Mouse (Mus musculus): ENCODE results near the gene Mllt1. TPM values are rescaled to one million over a fixed set of nuclear protein-coding genes. Genes with fewer than 3 reads are reported as not detected.
"Not testable (repeated sequence)": the region's sequence is repeated elsewhere in the genome, so short reads cannot be mapped to it uniquely, and the experiment has no call there.

The Mllt1 gene
- total RNA-seq, 1 experiment from 2014 or later: 13.8 TPM

DNA sequence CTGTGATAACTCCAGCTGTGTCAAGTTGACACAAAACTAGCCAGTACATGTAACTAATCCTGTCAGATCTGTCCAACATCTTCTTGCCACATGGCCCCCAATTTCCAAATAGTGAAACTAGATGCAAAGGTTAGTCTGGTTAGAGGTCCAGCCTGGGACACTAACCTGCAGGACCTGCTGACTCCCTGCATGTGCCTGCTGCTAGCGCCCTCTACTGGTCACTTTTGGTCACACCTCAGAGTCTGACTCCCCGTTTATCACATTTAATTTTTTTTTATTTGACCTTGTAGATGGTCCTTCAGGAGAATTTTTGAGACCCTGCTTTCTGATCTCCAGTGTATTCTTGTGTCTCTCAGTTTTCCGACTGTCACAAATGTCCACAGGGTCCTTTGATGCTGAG is 15.7 kb upstream of the Mllt1 start:
- peak; percentile 73; the same call in 1 of the 2 replicates for ATAC-seq (ENCODE audit: extremely low read depth, insufficient number of reproducible peaks, low FRiP score, poor library complexity, severe bottlenecking)

DNA sequence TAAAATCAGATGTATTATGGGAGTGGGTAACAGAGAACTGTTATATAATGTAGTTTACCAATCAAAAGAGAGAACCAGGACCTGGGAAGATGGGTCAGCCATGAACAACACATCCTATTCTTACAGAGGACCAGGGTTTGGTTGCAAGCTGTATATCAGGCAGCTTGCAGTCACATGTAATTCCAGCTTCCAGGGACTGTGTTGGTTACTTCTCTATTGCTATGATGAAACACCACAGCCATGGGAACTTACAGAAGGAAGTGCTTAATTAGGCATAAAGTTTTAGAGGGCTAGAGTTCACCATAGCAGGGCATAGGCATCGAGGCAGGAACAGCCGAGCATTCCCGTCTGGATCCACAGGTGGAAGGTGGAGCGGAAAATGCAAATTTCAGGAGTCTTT is 3.5 kb upstream of the Mllt1 start:
- no peak for ATAC-seq (ENCODE audit: extremely low read depth, insufficient number of reproducible peaks, low FRiP score, poor library complexity, severe bottlenecking)

DNA sequence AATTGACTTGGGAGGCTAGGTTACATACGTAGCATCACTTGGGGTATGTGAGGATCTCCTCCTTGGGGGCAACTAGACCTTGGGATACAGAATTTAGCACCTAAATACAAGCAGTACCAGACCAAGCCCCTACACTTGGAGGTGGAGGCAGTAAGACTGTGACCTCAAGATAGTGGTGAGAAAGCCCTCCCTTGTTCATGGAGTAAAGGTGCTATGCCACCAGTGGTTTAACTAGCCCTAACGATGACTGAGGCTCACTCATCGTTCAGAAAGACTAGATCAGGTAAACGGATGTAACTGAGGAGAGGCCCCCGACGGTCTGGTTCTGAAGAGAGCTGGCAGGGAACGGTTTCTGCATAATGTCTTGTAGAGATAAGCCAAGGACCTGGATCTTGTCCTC is 1.5 kb upstream of the Mllt1 start:
- no peak for ATAC-seq (ENCODE audit: extremely low read depth, insufficient number of reproducible peaks, low FRiP score, poor library complexity, severe bottlenecking)

DNA sequence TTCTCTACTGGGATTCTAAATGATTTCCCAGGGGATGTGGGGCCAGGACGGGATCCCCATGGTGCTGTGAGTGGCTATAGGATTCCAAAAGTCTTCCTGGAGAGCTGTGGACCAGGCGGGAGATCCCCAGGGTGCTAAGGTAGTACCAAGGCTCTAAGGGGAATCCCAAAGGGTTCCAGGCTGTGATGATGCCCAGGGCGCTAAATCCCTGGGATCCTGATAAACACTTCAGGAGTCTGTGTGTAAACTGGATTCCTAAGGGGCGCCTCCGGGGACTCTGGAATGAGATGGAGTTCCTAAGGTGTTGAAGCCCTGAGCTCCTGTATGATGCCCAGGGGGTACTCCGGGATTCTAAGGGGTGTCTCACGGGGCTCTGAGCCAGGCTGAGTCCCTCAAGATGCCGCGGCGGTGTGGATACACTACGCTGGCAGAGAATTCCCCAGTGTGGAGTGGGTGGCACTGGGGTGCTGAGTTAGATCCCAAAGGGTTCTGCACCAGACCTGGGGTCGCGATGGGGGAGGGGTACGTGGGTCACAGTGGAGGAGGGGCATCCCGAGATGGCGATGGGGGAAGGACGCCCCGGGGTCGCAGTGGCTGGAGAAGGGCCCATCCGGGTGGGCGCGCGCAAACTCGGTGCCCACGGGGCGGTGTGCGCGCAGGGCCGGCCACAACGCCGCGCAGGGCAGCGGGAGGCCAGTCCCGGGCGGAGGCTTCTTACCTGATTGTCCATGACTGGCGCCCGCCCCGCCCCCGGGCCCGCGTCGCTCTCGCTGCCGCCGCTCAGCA is 477 bp downstream of the Mllt1 start:
- no peak for ATAC-seq (ENCODE audit: extremely low read depth, insufficient number of reproducible peaks, low FRiP score, poor library complexity, severe bottlenecking)

DNA sequence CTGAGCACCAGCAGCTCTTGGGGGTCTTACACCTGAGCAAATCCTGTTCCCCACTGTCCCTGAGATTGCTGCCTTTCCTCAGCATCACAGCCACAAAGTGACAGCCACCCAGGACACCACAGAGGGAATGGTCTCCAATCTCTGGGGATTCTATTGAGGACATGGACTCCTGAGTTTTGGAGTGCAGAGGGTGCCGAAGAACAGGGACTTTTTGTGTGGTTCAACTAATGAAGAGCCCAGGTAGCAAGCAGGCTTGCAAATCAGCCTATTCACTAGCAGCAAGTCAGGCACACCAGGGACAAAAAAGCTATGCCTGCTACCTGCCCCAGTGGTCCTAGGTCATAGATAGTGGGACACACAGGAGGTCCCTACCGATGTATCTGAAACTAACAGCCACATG is 1.8 kb downstream of the Mllt1 start:
- no peak for ATAC-seq (ENCODE audit: extremely low read depth, insufficient number of reproducible peaks, low FRiP score, poor library complexity, severe bottlenecking)

DNA sequence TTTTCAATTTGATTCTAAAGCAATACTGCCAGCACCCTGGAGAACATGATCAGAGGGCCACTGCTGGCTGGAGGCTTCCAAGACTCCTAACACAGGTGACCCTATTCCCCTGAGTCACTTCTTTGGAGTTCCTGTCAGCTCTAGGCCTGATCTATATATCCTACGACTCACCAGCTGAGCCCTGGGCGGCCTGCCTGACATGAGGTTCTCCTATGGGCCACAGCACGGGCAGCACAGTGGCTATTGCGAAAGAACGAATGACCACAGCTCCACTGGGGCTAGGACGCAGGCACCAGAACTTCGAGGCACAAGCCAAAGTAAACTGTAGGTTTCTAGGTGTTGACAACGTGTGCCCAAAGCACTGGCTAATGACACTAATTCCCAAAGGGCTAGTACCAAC is 5.2 kb downstream of the Mllt1 start:
- peak; percentile 24; the same call in 1 of the 2 replicates for ATAC-seq (ENCODE audit: extremely low read depth, insufficient number of reproducible peaks, low FRiP score, poor library complexity, severe bottlenecking)

DNA sequence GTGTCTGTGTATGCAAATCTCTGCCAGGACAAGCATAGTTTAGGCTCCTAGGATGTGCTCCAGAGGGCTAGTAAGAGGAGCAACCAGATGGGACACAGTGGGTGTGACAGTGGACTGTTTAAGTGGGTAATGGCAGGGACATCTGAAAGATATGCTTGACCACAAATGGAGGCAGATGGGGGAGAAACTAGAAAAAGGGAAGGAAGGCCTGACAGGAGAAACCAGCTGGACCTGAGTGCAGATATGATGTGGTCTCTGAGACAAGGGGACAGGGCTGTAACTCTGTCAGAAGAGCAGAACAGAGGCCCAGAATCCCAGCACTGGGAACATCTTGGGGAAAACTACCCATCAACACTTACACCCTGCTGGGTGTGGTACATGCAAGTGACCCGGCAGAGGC is 5.7 kb downstream of the Mllt1 start:
- ATAC-seq (ENCODE audit: extremely low read depth, insufficient number of reproducible peaks, low FRiP score, poor library complexity, severe bottlenecking): no peak

DNA sequence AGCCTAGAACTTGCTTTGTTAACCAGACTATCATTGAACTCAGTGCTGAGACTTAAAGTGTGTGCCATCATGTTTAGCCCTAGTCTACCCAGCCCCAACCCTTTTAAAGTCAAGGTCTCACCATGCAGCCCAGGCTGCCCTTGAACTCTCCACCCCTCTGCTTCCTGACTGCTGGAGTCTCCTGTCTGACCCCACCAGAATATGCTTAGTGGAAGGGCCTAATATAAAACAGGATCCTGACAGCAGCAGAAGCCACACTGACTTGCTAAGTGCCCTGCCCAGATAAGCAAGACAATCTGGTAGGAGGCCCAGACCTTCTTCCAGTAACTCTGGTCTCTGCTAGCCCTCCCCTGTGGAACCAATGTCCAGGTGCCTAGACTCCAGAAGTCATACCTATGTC is 6.1 kb downstream of the Mllt1 start:
- ATAC-seq (ENCODE audit: extremely low read depth, insufficient number of reproducible peaks, low FRiP score, poor library complexity, severe bottlenecking): no peak

DNA sequence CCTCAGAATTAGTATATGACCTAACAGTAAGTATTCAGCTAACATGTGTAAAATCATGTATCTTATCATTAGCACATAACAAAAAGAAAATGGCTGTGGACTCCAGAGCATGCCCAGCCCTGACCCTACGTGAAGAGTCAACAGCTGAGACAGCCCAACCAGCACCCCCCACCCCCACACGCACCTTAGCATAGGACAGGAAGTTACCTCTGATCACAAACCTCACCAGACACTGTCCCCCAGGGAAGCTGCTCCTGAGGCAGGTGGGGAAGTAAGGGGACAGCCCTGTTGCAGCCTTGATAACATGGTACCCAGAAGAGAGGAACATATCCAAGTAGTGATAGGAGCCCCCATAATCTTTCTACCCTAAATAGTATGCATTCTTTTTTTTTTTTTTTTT is 9.2 kb downstream of the Mllt1 start:
- no peak for ATAC-seq (ENCODE audit: extremely low read depth, insufficient number of reproducible peaks, low FRiP score, poor library complexity, severe bottlenecking)

DNA sequence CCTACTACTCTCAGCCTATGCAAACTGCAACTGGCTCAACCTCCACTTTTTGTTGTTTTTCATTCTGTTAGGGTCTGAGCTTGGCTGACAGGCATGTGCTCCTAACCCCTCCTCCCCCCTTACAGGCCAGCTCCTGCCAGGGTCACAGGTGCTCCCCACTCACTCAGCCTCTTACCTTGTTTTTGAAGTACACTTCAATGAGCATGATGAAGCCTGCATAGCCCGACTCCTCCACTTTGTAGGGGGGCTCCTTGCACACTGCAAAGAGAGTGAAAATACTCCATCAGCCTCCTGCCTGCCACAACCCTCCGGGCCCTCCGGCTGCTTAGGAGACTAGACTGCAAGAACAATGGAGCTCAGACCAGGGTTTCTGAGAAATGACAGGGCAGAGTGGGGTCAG is 15.5 kb downstream of the Mllt1 start:
- ATAC-seq (ENCODE audit: extremely low read depth, insufficient number of reproducible peaks, low FRiP score, poor library complexity, severe bottlenecking): no peak

DNA sequence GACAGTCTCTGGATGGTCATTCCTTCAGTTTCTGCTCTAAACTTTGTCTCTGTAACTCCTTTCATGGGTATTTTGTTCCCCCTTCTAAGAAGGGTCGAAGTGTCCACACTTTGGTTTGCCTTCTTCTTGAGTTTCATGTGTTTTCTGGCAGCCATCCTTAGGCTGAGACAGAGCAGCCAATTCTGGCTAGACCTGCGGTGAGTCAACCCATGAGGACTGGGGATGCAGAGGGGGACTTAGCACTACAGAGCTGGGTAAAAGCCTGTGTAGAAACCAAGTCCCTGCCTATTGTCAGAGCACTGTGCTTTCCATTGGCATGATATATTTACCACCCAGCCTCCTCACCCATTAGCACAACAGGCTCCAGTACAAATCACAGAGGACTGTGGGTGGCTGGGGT is 18.0 kb downstream of the Mllt1 start:
- ATAC-seq (ENCODE audit: extremely low read depth, insufficient number of reproducible peaks, low FRiP score, poor library complexity, severe bottlenecking): no peak

DNA sequence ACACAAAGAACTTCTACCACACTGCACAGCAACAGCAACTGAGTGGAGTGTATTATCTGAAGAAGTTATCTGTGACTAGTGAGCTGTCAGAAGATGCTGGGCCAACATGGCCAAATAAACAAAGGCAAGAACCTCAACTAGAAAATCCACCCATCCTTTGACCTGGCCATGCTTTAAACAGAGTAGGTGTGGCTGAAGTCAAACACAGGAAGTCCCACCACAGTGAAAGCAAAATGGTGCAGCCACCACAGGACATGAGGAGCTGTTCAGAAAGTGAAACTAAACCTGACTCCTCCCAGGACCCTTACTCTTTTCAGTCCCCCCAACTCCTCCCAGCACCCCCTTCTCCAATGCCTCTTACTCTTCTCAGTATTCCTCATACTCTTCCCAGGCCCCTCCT is 21.8 kb downstream of the Mllt1 start:
- no peak for ATAC-seq (ENCODE audit: extremely low read depth, insufficient number of reproducible peaks, low FRiP score, poor library complexity, severe bottlenecking)

DNA sequence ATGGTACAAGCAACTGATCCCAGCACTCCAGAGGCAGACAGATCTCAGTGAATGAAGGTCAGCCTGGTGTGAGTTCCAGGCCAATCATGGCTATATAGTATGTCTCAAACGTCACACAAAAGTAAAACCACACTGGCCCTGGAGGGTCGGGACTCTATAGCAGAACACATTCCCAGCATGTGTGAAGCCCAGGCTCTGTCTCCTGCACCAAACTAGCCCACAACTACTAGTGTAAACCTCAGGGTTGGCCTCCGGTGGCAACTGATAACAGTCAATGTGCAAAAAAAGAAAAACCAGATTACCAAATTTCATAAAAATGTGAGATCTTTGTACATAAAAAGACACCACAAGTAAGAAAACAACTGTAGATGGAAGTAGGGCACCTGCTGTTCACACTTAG is 22.2 kb downstream of the Mllt1 start:
- no peak for ATAC-seq (ENCODE audit: extremely low read depth, insufficient number of reproducible peaks, low FRiP score, poor library complexity, severe bottlenecking)

DNA sequence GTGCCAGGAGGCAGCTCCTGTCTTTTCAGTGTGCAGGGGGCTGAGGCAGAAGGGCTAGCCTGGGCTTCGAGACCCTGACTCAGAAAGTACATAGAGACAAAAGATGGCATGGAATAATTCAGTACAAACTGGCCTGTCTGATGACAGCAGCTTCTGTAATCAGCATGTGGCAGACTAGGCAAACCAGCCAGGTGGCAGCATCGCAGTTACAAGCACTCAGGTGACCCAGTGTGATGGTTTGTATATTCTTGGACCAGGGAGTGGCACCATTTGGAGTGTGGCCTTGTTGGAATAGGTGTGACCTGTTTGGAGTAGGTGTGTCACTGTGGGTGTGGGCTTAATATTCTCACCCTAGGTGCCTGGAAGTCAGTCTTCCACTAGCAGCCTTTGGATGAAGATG is 25.5 kb downstream of the Mllt1 start:
- ATAC-seq (ENCODE audit: extremely low read depth, insufficient number of reproducible peaks, low FRiP score, poor library complexity, severe bottlenecking): not testable (repeated sequence)

DNA sequence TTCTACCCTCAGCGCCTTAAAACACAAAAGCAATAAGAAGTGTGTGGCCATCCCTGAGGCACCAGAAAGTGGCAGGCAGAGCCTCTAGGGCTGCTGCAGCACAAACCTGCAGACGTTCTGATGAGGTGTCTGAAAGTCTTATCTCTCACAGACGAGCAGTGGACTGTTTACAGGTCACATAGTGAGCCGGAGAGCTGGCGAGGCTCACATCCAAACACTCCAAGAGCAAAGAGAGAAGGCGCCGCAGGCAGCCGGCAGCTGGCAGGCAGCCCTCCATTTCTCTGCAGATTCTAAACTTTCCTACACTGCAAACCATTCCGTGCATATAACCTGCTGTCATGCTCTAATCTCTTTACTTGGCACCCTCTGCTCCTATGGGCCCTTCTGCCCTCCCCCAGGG is 27.3 kb downstream of the Mllt1 start:
- ATAC-seq (ENCODE audit: extremely low read depth, insufficient number of reproducible peaks, low FRiP score, poor library complexity, severe bottlenecking): no peak

DNA sequence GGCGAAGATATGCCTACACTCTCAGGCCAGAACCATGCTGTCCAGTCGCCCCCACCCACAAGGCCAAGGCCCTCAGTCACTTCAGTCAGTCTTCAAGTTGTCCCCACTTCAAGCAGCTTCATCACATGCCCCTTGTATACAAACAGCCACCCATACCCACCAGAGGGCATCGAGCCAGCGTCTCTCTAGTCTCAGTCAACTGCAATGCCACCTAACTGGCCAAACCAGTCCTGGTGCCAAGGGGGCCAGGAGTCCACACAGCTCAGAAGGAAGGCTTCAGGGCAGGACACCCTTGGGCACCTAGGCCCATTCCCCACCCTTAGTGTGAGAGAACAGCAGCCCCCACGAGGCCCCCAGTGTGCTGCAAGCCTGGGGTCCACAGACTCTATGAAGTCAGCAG is 28.1 kb downstream of the Mllt1 start:
- ATAC-seq (ENCODE audit: extremely low read depth, insufficient number of reproducible peaks, low FRiP score, poor library complexity, severe bottlenecking): no peak

DNA sequence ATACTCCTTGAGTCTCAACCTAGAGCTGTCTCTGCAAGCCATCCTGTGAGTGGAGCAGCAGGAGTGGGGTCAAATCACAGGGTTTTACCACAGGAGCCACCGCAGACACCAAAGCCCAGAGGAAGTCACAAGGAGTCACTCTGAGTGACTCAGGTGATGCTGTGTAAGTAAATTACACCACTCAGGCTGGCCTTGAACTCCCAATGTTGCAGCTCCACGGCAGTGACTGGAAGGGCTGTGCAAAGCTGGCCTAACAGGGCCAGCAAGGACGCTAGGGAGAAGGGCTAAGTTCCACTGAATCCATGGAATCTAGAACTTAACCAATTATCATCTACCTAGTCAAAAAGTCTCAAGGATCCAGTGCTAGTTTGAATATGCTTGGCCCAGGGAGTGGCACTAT is 29.0 kb downstream of the Mllt1 start:
- ATAC-seq (ENCODE audit: extremely low read depth, insufficient number of reproducible peaks, low FRiP score, poor library complexity, severe bottlenecking): no peak

DNA sequence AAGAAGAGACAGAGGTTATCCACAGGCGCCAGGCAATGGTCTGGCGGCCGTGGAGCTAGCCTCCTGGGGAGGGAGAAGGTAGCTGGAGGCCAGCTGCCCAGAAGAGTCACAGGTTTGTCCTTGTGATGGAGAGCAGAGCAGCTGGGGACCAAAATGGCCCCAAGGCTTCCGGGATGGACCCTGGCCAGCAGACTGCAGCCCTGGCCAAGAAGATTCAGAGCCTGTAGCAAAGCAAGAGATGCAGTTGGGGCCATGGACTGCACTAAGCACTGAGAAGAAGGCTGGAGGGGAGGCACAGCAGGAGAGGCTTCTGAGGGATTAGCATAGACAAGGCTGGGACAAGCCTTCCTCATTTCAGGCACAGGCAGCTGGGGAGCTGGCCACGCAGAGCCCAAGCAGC is 32.5 kb downstream of the Mllt1 start:
- no peak for ATAC-seq (ENCODE audit: extremely low read depth, insufficient number of reproducible peaks, low FRiP score, poor library complexity, severe bottlenecking)

DNA sequence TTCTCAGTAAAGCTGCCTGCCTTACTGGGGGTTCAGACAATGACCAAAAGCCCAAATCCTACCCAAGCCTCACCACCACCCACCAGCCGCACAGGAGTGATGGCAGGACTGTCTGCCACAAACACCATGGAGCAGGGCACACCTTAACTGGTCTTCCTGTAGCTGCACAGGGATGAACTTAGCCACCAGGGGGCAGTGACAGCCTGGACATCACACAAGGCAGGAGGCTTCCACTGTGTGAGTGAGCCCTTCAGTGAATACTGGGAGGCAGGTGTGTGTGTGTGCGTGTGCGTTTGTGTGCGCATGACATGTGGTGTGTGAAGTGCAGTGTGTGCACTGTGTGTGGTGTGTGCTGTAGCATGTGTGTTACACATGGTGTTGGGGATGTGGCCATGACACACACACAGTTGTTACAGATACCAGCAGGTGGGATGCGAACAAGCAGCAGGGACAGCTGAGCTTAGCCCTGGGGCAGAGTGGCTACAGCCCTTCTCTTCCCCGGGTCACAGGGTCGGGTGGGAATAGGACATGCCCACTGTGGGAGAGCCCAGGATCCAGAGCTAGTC is 37.5 kb downstream of the Mllt1 start:
- peak; percentile 76 for ATAC-seq (ENCODE audit: extremely low read depth, insufficient number of reproducible peaks, low FRiP score, poor library complexity, severe bottlenecking)

DNA sequence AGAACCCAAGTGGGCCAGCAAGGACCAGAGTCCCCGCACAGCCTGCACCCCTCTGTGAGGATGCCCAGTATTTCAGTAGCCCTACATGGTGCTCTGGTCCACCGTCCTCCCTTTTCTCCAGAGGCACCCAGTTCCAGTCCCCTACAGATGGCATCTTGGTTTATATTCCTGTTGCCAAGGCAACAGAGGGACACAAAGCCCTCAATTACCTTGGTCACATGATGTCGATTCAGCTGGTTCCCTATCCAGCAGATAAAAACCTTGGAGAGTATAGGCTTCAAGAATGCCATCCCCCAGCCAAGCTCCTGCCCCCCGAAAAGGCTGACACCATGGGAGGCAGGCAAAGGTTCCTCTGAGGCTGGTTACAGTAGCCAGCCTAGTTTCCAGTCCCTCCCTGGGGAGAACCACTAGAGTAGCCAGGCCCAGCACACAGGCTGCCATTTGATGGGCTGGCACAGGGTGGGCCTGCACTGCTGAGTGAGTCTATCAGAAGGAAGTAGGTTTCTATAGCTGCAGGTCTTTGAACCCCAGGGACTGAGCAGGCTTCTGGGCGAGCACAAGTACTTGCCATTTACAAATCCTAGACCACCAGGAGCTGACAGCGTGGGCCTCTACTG is 38.6 kb downstream of the Mllt1 start:
- no peak for ATAC-seq (ENCODE audit: extremely low read depth, insufficient number of reproducible peaks, low FRiP score, poor library complexity, severe bottlenecking)
